Mouse (Mus musculus) neutrophil, adult 5-6 weeks (primary cell): Measurements from ENCODE around the gene Stxbp6. TPM values are rescaled to one million over a fixed set of nuclear protein-coding genes. Genes with fewer than 3 reads are reported as not detected.

Source experiments
- ATAC-seq: fragments of 151-379, 151-347 bp; 2 replicates; pipeline ENCODE4 v1.8.0; 2017; ENCODE audit warnings: mild to moderate bottlenecking, moderate TSS enrichment; ENCODE audit not compliant: insufficient number of reproducible peaks, poor library complexity, low FRiP score, severe bottlenecking; ENCODE audit errors: extremely low read depth
- total RNA-seq: library from RNA; stranded (forward); fragments of 200-1000 nt; gene quantifications from 2 replicates; pipeline ENCODE4 v1.2.3, GENCODE M21; 2017

The Stxbp6 gene
- total RNA-seq, 1 experiment from 2014 or later = 3.7 TPM

- no peak for ATAC-seq
Measured at GRCm38 (mm10) chr12:44940325-44940724, 134.2 kb downstream of the Stxbp6 start.

GRCm38 (mm10) chr12:44939106-44939505 is 135.4 kb downstream of the Stxbp6 start:
- ATAC-seq = no peak

GRCm38 (mm10) chr12:44932954-44933353 is 141.6 kb downstream of the Stxbp6 start:
- ATAC-seq = peak; percentile 23; the same call in 1 of the 2 replicates

- ATAC-seq = no peak
Measured at GRCm38 (mm10) chr12:44931716-44932115, 142.8 kb downstream of the Stxbp6 start.

DNA sequence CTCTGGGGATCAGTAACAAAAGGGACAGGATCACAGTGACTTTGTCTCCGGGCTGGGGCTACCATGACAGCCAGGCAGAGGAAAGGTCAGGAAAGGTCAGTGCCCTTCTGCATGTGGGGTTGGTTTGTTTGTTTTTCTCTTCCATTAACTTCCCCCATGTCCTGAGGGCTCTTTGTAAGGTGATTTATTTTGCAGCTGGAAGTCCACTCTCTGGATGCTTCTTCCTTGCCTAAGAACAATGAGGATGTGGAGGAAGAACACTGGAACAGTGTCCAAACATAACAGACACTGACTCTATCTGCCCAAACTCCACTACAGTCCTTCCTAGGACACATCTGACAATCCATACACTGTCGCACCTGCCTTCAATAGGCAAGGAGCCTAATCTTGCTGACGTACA is 146.1 kb downstream of the Stxbp6 start:
- ATAC-seq = no peak

DNA sequence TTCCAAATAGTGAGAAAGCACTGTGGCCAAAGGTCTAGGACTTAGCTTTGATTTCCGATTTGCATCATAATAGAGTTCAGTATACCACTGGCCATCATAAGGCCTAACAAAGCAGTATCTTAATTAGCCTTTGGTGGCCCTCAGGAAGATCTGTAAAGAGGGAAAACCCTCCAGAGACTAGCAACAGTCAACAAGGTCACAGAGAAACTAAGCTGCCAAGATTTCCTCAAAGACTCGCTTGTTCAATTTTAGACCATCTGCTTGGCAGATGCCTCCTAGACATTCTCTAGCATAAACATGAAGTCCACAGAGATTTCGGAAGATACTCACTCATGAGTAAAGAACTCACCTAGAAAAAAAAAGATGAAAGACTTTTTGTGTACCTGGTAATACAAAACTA is 148.6 kb downstream of the Stxbp6 start:
- ATAC-seq = no peak

- no peak for ATAC-seq
Measured at GRCm38 (mm10) chr12:44923273-44923672, 151.2 kb downstream of the Stxbp6 start.

- ATAC-seq = no peak
Measured at GRCm38 (mm10) chr12:44922241-44922640, 152.3 kb downstream of the Stxbp6 start.

- ATAC-seq = no peak
Measured at GRCm38 (mm10) chr12:44919613-44920012, 154.9 kb downstream of the Stxbp6 start.

- ATAC-seq = no peak
Measured at GRCm38 (mm10) chr12:44918929-44919328, 155.6 kb downstream of the Stxbp6 start.

- ATAC-seq = no peak
Measured at GRCm38 (mm10) chr12:44913854-44914253, 160.7 kb downstream of the Stxbp6 start.

- ATAC-seq = no peak
Measured at GRCm38 (mm10) chr12:44908028-44908702, 166.3 kb downstream of the Stxbp6 start.

GRCm38 (mm10) chr12:44906001-44906400 is 168.5 kb downstream of the Stxbp6 start:
- no peak for ATAC-seq

GRCm38 (mm10) chr12:44903205-44903732 is 171.2 kb downstream of the Stxbp6 start:
- no peak for ATAC-seq

GRCm38 (mm10) chr12:44899173-44899870 is 175.2 kb downstream of the Stxbp6 start:
- ATAC-seq = no peak

DNA sequence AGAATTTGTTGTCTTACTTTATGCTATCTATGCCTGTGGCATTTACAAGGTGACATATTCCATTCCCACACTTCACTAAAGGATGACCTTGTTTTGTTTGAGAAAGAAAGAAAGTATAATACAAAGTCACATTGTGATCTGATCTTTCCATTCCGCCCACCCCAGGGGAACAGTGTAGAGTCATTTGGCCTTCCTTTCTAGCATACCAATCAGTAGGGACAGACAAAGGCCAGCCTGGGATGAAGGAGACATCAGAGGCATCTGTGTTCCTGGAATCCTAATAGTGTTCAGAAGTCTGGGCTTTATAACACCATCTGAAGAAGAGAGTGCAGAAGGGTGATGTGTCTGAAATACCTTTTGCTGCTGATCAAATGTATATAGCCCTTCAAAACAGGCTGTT is 178.0 kb downstream of the Stxbp6 start:
- no peak for ATAC-seq

DNA sequence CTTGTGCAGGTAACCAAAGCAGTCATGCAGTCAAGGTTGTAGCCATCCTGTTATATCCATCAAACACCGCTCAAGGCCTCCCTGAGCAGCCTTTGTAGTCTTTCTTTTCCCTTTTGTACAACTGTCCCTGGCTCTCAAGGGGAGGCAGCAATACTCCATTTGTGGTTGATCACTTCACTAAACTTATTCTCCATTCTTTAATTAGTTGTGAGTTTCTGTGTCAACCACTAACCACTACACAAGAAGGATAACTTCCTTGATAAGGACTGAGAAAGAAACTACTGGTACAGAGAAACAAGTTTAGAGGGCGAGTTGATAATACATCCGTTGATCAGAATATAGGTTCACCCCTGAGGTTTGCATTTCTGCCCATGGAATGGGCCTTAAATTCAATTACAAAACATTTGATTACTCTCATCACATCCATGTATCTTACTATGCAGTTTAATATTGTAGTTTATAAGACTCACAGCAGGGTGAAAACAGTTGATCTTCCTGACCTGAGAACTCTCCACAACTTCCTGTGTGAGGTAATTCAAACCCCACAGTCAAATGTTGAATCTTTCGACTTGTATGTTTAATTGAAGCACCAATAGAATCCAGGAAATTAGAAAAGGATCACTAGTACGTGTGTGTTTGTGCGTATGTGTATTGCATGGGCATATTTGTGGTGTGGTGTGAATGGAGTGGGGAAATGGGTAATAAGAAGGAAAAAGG is 184.7 kb downstream of the Stxbp6 start:
- no peak for ATAC-seq

DNA sequence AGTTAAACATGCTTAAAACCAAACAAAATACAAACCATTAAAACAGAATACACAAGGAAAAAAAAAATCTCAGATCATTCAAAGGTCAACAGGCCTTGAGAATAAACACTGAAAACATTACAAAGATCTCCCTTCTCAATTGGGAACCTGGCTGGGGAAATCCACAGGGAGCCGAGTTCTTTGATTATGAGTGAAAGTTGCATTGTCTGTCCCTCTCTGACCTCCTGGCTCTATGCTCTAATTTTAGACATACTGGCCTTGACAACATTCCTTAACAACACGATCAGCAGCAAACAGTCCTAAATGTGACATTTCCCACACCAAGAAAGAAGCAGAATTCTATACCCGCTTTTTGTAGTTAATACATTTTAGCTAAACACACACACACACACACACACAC is 187.7 kb downstream of the Stxbp6 start:
- ATAC-seq = no peak

DNA sequence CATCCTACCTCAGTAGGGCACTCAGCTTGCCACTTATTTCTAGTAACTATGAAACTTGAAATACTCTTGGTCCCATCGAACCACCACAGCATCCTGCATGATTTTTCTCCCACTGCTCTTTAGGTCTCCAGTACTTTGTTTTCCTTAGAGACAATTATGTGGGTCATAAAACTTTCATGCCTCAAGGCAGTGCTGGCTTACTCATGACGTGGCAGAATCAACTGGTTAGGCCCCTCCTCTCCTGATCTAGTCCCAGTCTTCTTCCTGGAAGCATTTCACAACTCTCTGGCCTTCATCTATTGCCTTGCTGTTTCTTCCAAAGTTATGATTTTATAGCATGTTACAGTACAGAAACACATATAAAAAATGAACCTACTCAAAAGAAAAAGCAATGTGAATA is 201.8 kb downstream of the Stxbp6 start:
- no peak for ATAC-seq

- no peak for ATAC-seq
Measured at GRCm38 (mm10) chr12:44865442-44865841, 209.1 kb downstream of the Stxbp6 start.
